Comparison of ENCODE assay signal across 8 mouse cellular contexts in the genomic region with DNA sequence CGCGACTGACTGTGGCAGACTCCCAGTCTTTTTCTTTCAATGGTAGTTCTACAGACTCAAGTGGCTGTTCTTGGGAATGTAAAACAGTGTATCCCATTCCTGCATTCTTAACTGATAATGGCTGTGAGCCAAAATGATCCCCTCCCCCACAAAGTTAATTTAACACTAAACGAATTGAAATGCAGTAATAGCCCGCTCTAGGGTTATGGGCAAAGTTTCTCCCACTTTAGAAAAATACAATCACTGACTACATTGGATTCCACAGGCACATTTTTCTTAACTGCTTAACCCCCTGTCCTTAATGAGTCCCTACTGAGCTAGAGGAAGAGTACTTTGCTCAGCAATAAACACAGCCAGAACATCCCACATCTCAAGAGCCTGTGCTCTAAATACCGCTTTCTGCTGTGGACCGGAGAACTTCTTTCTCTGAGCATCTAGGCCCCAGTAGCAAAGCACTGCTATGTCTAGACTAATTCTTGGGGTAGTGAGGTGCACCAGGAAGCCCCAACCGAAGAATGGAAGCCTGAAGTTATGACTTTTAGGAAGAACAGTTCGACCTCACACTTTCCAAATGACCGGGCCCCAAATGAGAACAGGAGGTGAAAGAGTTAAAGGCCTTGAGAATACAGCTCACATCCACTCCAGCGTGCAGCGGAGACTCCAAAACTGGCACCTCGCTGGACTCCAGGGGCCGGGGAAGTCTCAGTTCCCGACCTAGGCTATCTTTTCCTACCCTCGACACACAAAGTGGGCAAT. TPM values are rescaled to one million over a fixed set of nuclear protein-coding genes. Genes with fewer than 3 reads are reported as not detected.
DNase-seq lines count a peak whose midpoint lies in the region; ATAC-seq and TF ChIP-seq lines count a peak whose summit lies in the region.

No protein-coding gene starts in this region.

- TF ChIP-seq CTCF in lung, adult 2 months (IDR thresholded peaks at IDR 0.05; ENCODE audit: insufficient read depth, low read length) = no peak

- no peaks in the 10 kb centered on the region for H3K9me3 ChIP-seq in hindbrain, embryonic 10.5 days
- H3K9me3 ChIP-seq in liver, embryonic 12.5 days (replicated peaks) = no peaks in the 10 kb centered on the region

- ATAC-seq in liver, embryonic 12.5 days = peak; percentile 22; the same call in 1 of the 2 replicates

- TF ChIP-seq POLR2A in lung, adult 2 months (IDR thresholded peaks at IDR 0.05; ENCODE audit: borderline replicate concordance, extremely low read depth, low read depth, low read length) = no peak

- WGBS in lung, adult 2 months = 6% methylated on average over 15 of the region's 15 CpGs
- WGBS in hindbrain, embryonic 10.5 days = 17% methylated on average over 15 of the region's 15 CpGs
- 12% methylated on average over 15 of the region's 15 CpGs for WGBS in liver, embryonic 12.5 days (ENCODE audit: insufficient replicate concordance)

- no peaks in the 10 kb centered on the region for H3K27me3 ChIP-seq in hindbrain, embryonic 10.5 days (ENCODE audit: insufficient read depth, poor library complexity, severe bottlenecking)
- peaks cover 29% of the 10 kb centered on the region for H3K27me3 ChIP-seq in liver, embryonic 12.5 days (replicated peaks)

- H3K9ac ChIP-seq in liver, embryonic 12.5 days = peak overlapping the region; percentile 88

- H3K4me1 ChIP-seq in lung, adult 2 months (ENCODE audit: control insufficient read depth, insufficient read depth, low read length) = peaks cover 27% of the 10 kb centered on the region
- H3K4me1 ChIP-seq in hindbrain, embryonic 10.5 days (replicated peaks) = peaks cover 32% of the 10 kb centered on the region
- H3K4me1 ChIP-seq in liver, embryonic 12.5 days = peaks cover 42% of the 10 kb centered on the region

- peak overlapping the region; percentile 76 for H3K4me3 ChIP-seq in lung, adult 2 months (replicated peaks; ENCODE audit: extremely low read depth, low read depth, low read length)
- peak overlapping the region; percentile 90 for H3K4me3 ChIP-seq in hindbrain, embryonic 10.5 days
- H3K4me3 ChIP-seq in liver, embryonic 12.5 days = peak overlapping the region; percentile 84

- no peak for DNase-seq in lung, adult 2 months
- no peak for DNase-seq in lung, postnatal 36 days
- DNase-seq in adipocyte (ENCODE audit: low spot score) = peak; percentile 33
- no peak for DNase-seq in hindbrain, embryonic 10.5 days (ENCODE audit: low spot score)
- DNase-seq in testis, postnatal 10 days (ENCODE audit: low spot score) = peak; percentile 52
- no peak for DNase-seq in layer of hippocampus, adult 9-10 months (ENCODE audit: low spot score)
- no peak for DNase-seq in left cerebral cortex, adult 9 months (ENCODE audit: low spot score in 2 of 2)

- H3K36me3 ChIP-seq in hindbrain, embryonic 10.5 days = peaks cover 20% of the 10 kb centered on the region
- H3K36me3 ChIP-seq in liver, embryonic 12.5 days = peaks cover 15% of the 10 kb centered on the region

- peak overlapping the region; percentile 100 for H3K4me2 ChIP-seq in liver, embryonic 12.5 days

- peak overlapping the region; percentile 93 for H3K27ac ChIP-seq in hindbrain, embryonic 10.5 days
- H3K27ac ChIP-seq in liver, embryonic 12.5 days = peak overlapping the region; percentile 84

RNA-seq across cellular contexts. Expression of a gene that starts 1.4 kb away (rescaled TPM):
- polyA plus RNA-seq in lung, adult 2 months (2012; rRNA removed) = 134 and 151 TPM in 2 replicates
- polyA plus RNA-seq in hindbrain, embryonic 10.5 days (2016; fragmentation: Nextera tagmentation; extraction: Ambion mirVana) = 141 and 159 TPM in 2 replicates
- polyA plus RNA-seq in liver, embryonic 12.5 days (2016; fragmentation: Nextera tagmentation; extraction: Ambion mirVana) = 102 and 104 TPM in 2 replicates

Comparison
In these comparisons a context has a peak if more than half of its experiments do, and no peak if none do; other contexts are left out.
1. DNase-seq: peak in adipocyte (single experiment) and testis, postnatal 10 days (single experiment); none in lung, adult 2 months (single experiment), lung, postnatal 36 days (single experiment), hindbrain, embryonic 10.5 days (single experiment), layer of hippocampus, adult 9-10 months (single experiment) and left cerebral cortex, adult 9 months (0 of 2).
2. Peak in every context shown above with its lines, with median percentiles within 50 percentile points of each other: H3K4me3 ChIP-seq.